Mouse (Mus musculus): ENCODE results near the gene Gm45261. TPM values are rescaled to one million over a fixed set of nuclear protein-coding genes. Genes with fewer than 3 reads are reported as not detected.

Gm45261 gene
- polyA plus RNA-seq, 1 experiment: not detected

- no peaks in the 10 kb centered on the region for H3K79me3 ChIP-seq (ENCODE audit: low read depth)
- no peak for TF ChIP-seq MYOG (IDR thresholded peaks at IDR 0.05; ENCODE audit: control insufficient read depth, extremely low read depth, insufficient read length)
- TF ChIP-seq USF1 (IDR thresholded peaks at IDR 0.05; ENCODE audit: low read depth): no peak
- TF ChIP-seq FOSL1 (IDR thresholded peaks at IDR 0.05; ENCODE audit: insufficient read depth, low read length, poor library complexity, severe bottlenecking): no peak
- TF ChIP-seq CTCF (IDR thresholded peaks at IDR 0.05; ENCODE audit: control insufficient read depth, insufficient read depth, insufficient read length): no peak
- TF ChIP-seq MYOD1 (IDR thresholded peaks at IDR 0.05; ENCODE audit: control insufficient read depth, insufficient read length, low read depth): no peak
- TF ChIP-seq CEBPB (IDR thresholded peaks at IDR 0.05; ENCODE audit: low read depth): no peak
- TF ChIP-seq MAX (IDR thresholded peaks at IDR 0.05): no peak
- no peaks in the 10 kb centered on the region for H3K79me2 ChIP-seq (ENCODE audit: control insufficient read depth, insufficient read depth)
- H3K27me3 ChIP-seq (ENCODE audit: control insufficient read depth, insufficient read depth, insufficient read length): no peaks in the 10 kb centered on the region
- no peak overlapping the region for H3ac ChIP-seq (ENCODE audit: control insufficient read depth, insufficient read length, low read depth)
- H3K36me3 ChIP-seq (ENCODE audit: control insufficient read depth, insufficient read depth): no peaks in the 10 kb centered on the region
- H3K4me3 ChIP-seq (ENCODE audit: insufficient read depth, poor library complexity, severe bottlenecking): no peak overlapping the region
These were observed 59.3 kb downstream of the Gm45261 start for GRCm38 (mm10) chr1:80401961-80402360.

Other genes starting within 250 kb of the Gm45261 start
- 0.01 TPM for gene Fam124b, start 243.0 kb downstream of the Gm45261 start, polyA plus RNA-seq (2012; fragmentation: generic; extraction: Trizol)
- gene Cul3, start 121.0 kb downstream of the Gm45261 start, polyA plus RNA-seq (2012; fragmentation: generic; extraction: Trizol): 31.1 TPM

Data from C2C12 (cell line).